Mouse (Mus musculus) naive thymus-derived CD4-positive, alpha-beta T cell, adult 2 months (primary cell): ENCODE measurements around the gene Pex1.
"Not testable (repeated sequence)": the region's sequence is repeated elsewhere in the genome, so short reads cannot be mapped to it uniquely, and the experiment has no call there.

ENCODE experiments used
- DNase-seq: peaks from one replicate; pipeline ENCODE4 v3.0.0-alpha.2; 2011; ENCODE audit warnings: low read depth

Gene Pex1

DNA sequence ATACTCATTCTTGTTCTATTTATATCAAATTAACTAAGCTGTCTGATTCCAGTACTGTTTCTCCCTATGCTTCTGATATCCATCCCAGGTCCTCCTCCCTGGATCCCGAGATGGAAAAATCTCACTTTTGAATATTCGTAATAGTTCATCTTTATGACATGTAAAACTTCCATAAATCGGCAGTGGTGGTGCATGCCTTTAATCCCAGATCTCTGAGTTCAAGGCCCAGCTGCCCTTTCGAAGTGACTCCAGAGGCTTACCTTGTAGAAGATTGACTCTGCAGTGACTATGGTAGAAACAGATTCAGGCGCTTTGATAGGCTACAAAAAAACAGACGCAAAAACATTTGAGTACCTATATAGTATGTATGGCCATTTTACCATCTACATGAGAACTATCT is 48.8 kb downstream of the Pex1 start:
- no peak for DNase-seq

DNA sequence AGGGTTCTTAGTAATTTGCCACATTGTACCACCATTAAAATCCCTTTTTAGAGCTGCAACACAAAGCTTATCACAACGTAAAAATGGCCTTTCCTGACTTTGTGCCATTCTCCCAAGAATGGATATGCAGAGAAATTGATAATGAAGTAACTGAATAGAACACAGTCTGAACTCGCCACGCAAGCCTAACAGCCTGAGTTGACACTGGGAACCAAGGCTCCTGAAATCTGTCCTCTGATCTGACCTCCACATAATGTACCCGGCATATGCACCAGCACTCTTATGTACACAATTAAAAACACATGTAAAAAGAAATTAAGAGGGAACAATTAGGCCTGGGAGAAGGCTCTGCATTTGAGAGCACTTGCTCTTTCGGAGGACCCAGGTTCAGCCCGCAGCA is 49.5 kb downstream of the Pex1 start:
- DNase-seq: no peak

DNA sequence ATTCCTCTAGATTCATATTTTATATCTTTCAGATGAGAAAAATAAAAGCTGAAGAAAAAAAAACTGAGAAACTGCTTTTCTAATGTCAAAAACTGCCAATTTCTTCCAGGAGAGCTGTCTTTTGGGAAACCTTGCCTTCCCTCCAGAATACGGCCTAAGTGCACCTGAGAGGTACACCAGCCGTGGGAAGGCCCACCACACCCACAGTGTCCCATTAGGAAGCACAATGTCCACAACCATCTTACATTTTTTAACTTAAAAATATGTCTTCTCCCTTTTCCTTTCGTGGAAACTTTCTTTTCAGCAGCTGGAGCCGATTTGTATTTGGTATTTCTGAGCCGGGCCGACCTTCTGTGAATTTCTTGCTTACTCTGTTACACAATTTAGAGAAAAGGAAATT is 50.7 kb downstream of the Pex1 start:
- no peak for DNase-seq

DNA sequence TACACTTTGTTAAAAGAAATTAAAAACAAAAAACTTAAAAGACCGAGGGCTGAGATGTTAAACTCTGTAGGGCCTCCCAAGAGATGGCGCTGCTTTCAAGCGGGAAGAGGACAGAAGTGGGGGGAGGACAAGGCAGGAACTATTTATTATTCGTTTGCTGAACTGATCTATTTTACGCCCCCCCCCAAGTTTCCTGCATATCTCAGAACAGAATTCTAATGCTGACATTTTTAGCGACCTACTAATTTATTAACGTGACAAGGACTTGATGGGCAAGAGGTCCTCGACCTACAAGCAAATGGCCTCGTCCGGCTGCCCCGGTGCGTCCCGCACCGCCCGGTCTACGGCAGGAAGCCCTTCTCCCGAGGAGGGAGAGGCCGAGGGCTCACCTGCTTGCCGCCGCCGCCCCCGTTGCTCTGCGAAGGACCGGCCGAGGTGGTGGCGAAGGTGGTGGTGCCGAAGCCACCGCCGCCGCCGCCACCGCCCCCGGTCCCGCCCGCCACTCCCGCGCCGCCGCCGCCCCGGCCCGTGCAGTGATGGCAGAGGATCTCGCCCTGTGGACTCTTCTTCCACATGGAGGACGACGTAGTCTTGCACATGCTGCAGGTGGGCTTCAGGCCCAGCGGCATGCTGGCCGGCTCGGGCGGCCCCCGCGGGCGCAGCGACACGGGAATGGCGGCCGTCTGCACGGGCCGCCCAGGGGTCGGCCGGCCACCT is 51.3 kb downstream of the Pex1 start:
- DNase-seq: peak; percentile 77

DNA sequence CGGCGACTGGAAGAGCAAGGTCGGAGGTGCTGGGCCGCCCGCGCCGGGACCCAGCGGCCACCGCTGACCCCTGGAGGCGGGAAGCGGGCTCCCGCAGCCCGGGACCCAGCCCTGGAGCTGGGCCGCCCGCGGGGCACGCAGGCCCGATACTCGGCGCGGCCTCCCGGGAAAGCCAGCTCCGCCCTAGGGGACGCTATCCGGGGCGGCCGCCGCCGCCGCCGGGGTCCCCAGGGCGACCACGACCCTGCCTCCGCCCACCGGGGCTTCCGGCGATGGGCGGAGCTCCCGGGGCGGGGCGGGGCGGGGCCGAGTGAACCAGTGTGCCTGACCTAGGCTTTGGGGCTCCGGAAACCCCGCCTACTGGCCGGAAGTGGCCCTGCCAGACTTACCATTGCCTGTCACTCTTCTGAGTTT is 51.8 kb downstream of the Pex1 start:
- DNase-seq: peak; percentile 91

DNA sequence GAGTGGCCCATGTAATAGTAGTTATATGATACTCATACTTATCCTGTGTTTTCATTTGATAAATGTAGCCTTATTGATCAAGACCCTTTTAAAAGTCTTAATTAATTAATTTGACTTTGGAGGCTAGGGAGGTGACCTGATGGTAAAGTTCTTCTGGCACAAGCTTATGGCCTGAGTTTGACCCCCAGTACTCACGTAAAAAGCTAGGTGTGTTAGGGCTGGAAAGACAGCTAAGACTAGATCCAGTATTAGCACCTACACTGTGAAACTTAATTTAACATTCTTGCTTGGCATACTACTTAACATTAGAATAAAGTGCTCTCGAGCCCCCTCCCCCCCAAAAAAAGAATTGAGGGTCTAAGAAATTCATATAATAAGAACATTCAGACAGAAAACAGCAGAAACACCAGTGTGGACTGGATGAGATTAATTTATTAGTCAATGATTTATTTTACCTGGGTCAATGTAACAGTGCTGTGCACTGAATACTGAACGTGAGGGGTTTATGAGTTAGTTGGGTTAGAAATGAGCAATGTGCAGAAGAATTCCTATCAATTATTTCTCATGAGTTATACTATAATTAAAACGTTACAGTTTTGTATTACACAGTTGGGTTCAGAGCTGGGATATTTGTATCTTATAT is 52.5 kb downstream of the Pex1 start:
- DNase-seq: peak; percentile 39

DNA sequence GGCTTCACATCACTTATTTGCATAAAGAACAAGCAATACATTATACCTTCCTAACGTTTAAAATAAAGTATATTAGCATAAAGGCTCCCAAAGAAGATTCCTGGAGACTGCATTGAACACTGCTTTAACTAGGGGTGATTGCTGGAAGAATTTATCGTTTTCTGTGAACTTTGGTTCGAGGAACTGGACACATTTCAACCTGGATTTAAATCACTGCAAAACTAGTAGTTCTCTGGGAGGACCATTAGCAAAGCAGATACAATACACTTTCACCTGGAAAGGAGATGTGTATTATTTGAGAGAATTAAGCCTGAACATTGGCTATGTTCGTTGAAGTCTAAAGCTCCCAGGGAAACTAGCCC is 53.0 kb downstream of the Pex1 start:
- DNase-seq: no peak

DNA sequence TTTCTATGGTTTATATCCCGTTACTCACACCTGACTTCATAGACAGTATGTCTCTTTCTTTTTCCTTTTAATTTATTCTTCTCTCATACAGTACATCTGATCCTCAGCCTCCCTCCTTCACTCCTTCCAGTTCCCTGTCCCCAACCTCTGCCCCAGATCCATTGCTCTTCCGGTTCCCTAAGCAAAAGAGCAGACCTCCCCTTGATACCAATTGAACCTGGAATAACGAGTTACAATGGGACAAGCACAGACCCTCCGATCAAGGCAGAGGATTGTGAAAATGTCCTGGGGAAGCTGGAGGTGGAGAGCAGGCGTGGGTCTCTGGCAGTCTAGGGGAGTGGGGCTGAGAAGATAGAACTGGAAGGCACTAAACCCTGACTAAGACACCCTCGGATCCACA is 55.0 kb downstream of the Pex1 start, which contains the start of gene Tmbim7:
Gene Tmbim7 (plus strand): TSS at position 301 of the 400 bp plus-strand sequence.
- no peak for DNase-seq

DNA sequence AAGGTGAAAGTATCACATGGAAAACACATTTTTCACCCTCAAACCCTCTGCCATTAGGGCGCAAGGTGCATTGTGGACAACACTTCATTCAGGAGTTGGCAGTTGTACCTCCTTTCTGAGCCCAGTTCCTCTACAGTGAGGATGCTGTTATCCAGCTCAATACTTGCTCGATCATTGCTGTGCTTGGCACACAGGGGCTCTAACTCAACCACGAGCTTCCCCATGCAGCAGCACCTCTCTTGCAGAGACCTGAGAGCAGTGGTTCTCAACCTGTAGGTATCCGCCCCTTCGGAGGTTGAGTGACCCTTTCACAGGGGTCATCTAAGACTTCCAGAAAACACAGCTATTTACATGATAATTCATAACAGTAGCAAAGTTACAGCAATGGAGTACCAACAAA is 55.8 kb downstream of the Pex1 start:
- DNase-seq: no peak

DNA sequence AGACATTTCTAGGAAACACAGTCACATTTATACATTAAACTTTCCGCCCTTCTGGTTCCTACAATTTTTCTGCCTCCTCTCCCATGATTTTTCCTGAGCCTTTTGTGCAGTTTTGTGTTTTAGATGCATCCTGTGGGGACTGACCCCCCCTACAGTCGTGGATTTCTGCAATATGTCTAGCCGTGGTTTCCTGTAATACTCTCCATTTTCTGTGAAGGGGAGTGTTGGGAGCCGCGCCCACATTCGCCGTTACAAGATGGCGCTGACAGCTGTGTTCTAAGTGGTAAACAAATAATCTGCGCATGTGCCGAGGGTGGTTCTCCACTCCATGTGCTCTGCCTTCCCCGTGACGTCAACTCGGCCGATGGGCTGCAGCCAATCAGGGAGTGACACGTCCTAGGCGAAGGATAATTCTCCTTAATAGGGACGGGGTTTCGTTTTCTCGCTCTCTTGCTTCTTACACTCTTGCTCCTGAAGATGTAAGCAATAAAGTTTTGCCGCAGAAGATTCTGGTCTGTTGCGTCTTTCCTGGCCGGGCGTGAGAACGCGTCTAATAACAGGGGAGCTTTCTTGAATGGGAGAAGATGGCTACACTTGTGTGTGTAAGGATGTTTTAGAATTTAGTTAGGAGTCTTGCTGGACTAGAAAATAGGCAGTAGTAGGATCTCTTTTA is 57.2 kb downstream of the Pex1 start:
- DNase-seq: not testable (repeated sequence)

DNA sequence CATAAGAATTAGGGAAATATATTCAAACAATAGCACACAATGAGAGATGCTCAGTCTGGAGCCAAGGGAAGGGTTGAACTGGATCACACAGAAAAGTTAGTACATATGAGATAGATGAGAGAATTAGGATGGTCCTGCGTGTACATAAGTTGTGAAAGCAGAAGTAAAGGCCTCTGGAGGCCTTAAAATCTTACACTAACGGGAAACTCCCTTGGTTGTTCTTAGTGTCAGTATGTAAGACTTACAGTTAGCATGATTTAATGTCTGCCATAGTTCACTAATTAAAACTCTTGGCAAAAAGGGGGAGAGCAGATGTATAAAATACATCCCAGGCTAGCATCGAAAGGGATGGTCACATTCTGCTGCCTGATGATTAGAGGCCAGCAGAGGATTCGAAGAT is 57.9 kb downstream of the Pex1 start:
- DNase-seq: no peak

DNA sequence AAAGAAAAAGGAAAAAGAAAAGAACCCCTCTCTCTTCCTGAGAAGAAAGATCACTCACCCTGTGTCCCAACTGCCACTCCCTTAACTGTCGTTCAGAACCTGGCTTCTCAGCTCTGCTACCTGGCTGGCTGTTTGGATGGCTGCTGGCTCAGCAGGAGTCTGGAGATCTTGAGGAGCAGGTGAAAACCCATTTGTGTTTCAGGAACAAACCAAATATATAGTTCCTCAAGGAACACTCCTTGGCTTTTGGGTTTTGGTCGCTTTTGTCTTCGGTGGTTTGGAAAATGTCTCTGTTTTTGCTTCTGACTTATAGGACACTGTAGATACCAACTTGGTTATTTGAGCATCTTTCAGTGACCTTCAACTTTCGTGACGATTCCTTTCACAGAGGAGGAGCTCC is 61.2 kb downstream of the Pex1 start, which contains the start of gene Gatad1:
Gene Gatad1 (minus strand): TSS at position 101 of the 400 bp plus-strand sequence.
- no peak for DNase-seq

DNA sequence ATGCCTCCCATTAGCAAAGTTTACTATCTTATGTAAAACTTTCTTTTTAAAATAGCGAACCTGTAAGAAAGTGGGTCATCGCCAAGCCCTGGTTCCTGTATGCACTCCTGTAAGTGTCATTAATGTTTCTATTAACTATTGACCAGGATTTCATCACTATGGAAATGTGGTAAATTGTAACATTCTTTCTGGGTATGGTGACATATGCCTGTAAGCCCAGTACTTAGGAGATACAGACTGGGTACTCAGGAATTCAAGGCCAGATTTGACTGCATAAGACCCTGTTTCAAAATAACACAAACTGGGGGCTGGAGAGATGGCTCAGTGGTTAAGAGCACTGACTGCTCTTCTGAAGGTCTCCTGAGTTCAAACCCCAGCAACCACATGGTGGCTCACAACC is 69.4 kb downstream of the Pex1 start:
- no peak for DNase-seq

DNA sequence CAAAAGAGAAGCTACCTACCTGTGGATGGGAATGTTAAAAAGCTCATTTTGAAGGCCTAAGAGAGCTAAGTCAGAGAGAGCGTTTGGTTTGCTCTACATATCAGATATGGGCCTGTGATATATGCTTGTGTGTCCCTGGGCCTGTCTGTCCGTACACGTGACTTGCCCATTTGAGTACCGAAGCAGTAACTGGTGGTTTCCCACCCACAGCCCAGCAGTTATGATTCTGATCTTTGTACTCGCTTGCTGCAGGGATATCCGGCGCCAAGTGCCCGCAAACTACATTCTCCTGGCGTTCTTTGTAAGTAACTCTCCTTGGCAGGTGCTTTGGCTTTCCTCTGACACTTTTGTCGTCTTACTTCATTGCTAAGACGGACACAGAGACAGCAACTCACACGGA is 70.7 kb downstream of the Pex1 start:
- peak; percentile 58 for DNase-seq

DNA sequence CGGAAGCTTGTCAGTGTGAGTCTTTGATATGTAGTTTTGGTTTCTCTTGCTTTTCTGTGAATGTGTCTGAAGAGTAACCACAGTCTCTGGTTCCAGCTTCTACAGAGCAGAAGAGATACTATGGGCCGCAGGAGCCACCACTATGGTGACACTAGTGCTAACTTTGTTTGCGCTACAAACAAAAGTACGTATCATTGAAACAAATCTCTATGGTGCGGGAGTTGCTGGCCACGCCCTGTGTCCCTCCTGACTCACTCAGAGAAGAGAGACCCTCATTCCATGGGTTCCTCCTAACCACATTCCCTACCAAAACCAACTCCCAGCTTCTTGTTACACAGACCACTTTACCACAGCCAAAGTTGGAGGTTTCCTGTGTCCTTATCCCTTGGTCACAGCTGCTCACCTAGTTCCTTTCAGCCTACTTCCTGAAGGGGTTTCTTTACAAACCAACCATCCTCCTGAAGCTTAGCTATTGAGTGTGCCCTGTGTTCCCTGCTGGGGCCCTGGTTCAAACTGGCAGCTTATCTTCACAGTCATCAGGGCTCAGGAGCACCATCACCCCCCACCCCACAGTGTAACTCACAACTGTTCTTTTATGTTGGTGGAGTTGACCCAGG is 74.2 kb downstream of the Pex1 start:
- peak; percentile 62 for DNase-seq
